Mouse (Mus musculus) heart, embryonic 13.5 days (tissue): Measurements from ENCODE around the gene Nav2. TPM values are rescaled to one million over a fixed set of nuclear protein-coding genes. Genes with fewer than 3 reads are reported as not detected.

ENCODE experiments used
- ATAC-seq: fragments of 200-750 bp; cut with Nextera tagmentation; 2 replicates; pipeline ENCODE4 v1.8.0; 2017; ENCODE audit warnings: moderate TSS enrichment; ENCODE audit not compliant: insufficient number of reproducible peaks, low FRiP score, low TSS enrichment; ENCODE audit errors: extremely low read depth
- H3K27ac ChIP-seq: fragments of 300-500 bp; sonication (generic); replicated peaks from 2 replicates; pipeline ENCODE4 v1.5.1; 2015; ENCODE audit warnings: moderate library complexity, mild to moderate bottlenecking, inconsistent platforms
- H3K27me3 ChIP-seq: fragments of 300-500 bp; sonication (generic); replicated peaks from 2 replicates; pipeline ENCODE4 v1.6.1; 2015; ENCODE audit warnings: mild to moderate bottlenecking, inconsistent platforms
- H3K36me3 ChIP-seq: fragments of 300-500 bp; sonication (generic); 2 replicates; pipeline ENCODE4 v1.6.1; 2015; ENCODE audit warnings: mild to moderate bottlenecking, inconsistent platforms
- H3K4me1 ChIP-seq: fragments of 300-500 bp; sonication (generic); 2 replicates; pipeline ENCODE4 v1.6.1; 2015; ENCODE audit warnings: inconsistent platforms
- H3K4me2 ChIP-seq: fragments of 300-500 bp; sonication (generic); 2 replicates; pipeline ENCODE4 v1.6.1; 2015; ENCODE audit warnings: inconsistent platforms, mild to moderate bottlenecking, moderate library complexity
- H3K4me3 ChIP-seq: fragments of 300-500 bp; sonication (generic); 2 replicates; pipeline ENCODE4 v1.5.1; 2015; ENCODE audit warnings: moderate library complexity, mild to moderate bottlenecking, inconsistent platforms
- H3K9ac ChIP-seq: fragments of 300-500 bp; sonication (generic); 2 replicates; pipeline ENCODE4 v1.6.1; 2015; ENCODE audit warnings: inconsistent platforms, mild to moderate bottlenecking, moderate library complexity
- H3K9me3 ChIP-seq: fragments of 300-500 bp; sonication (generic); 2 replicates; pipeline ENCODE4 v1.6.1; 2016; ENCODE audit warnings: inconsistent platforms
- WGBS: fragments of 180-500 bp; shearing (Covaris S2); methylation state at CpG from one replicate; pipeline ENCODE4 v1.1.7; 2015; ENCODE audit warnings: mixed read lengths; 5-methylcytosine and 5-hydroxymethylcytosine counted together
- polyA plus RNA-seq: library from polyadenylated mRNA; unstranded; fragments of >200 nt; fragmentation: Nextera tagmentation; extraction: Ambion mirVana; gene quantifications from 2 replicates; pipeline ENCODE4 v1.2.1, GENCODE M21; 2015

Gene Nav2
- polyA plus RNA-seq, 1 experiment from 2014 or later = 25.3 TPM

GRCm38 (mm10) chr7:48876526-48876925 lies 32.0 kb upstream of the Nav2 start:
- H3K36me3 ChIP-seq = peaks cover 72% of the 10 kb centered on the region
- H3K9ac ChIP-seq = no peak overlapping the region
- H3K4me3 ChIP-seq = no peak overlapping the region
- no peak overlapping the region for H3K27ac ChIP-seq
- WGBS = 67% methylated on average over 4 of the region's 4 CpGs
- no peak overlapping the region for H3K4me2 ChIP-seq
- no peaks in the 10 kb centered on the region for H3K27me3 ChIP-seq
- no peaks in the 10 kb centered on the region for H3K9me3 ChIP-seq
- peaks cover 16% of the 10 kb centered on the region for H3K4me1 ChIP-seq
- ATAC-seq = no peak

- peaks cover 22% of the 10 kb centered on the region for H3K4me1 ChIP-seq
- peaks cover 59% of the 10 kb centered on the region for H3K36me3 ChIP-seq
- WGBS = 82% methylated on average over 15 of the region's 15 CpGs
- no peak overlapping the region for H3K4me2 ChIP-seq
- no peak for ATAC-seq
- H3K9me3 ChIP-seq = no peaks in the 10 kb centered on the region
- H3K27ac ChIP-seq = no peak overlapping the region
- H3K9ac ChIP-seq = no peak overlapping the region
- no peaks in the 10 kb centered on the region for H3K27me3 ChIP-seq
- no peak overlapping the region for H3K4me3 ChIP-seq
Observed at GRCm38 (mm10) chr7:48877786-48878390, 30.6 kb upstream of the Nav2 start.

GRCm38 (mm10) chr7:48879574-48879973 lies 28.9 kb upstream of the Nav2 start:
- Histone ChIP-seq H3K27ac (no peak overlapping the region; the same call in 1 of the 2 replicates), H3K27me3 (no peaks in the 10 kb centered on the region), H3K4me1 (peaks cover 24% of the 10 kb centered on the region), H3K9me3 (no peaks in the 10 kb centered on the region), H3K4me3 (peak overlapping the region; percentile 88), H3K9ac (peak overlapping the region; percentile 71), H3K4me2 (peak overlapping the region; percentile 95), H3K36me3 (peaks cover 42% of the 10 kb centered on the region)
- ATAC-seq = no peak
- 61% methylated on average over 3 of the region's 3 CpGs for WGBS

- peak overlapping the region; percentile 88 for H3K4me3 ChIP-seq
- H3K27ac ChIP-seq = peak overlapping the region; percentile 90
- peak overlapping the region; percentile 95 for H3K9ac ChIP-seq
- H3K27me3 ChIP-seq = no peaks in the 10 kb centered on the region
- H3K9me3 ChIP-seq = no peaks in the 10 kb centered on the region
- ATAC-seq = peak; percentile 98
- H3K4me2 ChIP-seq = peak overlapping the region; percentile 95
- WGBS = under 1% methylated on average over 77 of the region's 77 CpGs
- H3K36me3 ChIP-seq = peaks cover 29% of the 10 kb centered on the region
- peaks cover 26% of the 10 kb centered on the region for H3K4me1 ChIP-seq
Observed at GRCm38 (mm10) chr7:48880591-48881481, 27.7 kb upstream of the Nav2 start.

GRCm38 (mm10) chr7:48881486-48881885 lies 27.0 kb upstream of the Nav2 start, which contains the start of gene E2f8:
Gene E2f8 (minus strand): TSS chr7:48881596.
- Histone ChIP-seq H3K27me3 (no peaks in the 10 kb centered on the region), H3K9me3 (no peaks in the 10 kb centered on the region), H3K4me3 (peak within 1 kb of the TSS; percentile 88), H3K4me1 (peaks cover 26% of the 10 kb centered on the region), H3K27ac (peak within 1 kb of the TSS; percentile 90), H3K4me2 (peak within 1 kb of the TSS; percentile 95), H3K9ac (peak within 1 kb of the TSS; percentile 95), H3K36me3 (peaks cover 23% of the 10 kb centered on the region)
- WGBS = under 1% methylated on average over 28 of the region's 41 CpGs
- peak; percentile 64 for ATAC-seq

- H3K36me3 ChIP-seq = peaks cover 17% of the 10 kb centered on the region
- H3K27ac ChIP-seq = peak overlapping the region; percentile 46; the same call in 1 of the 2 replicates
- no peaks in the 10 kb centered on the region for H3K9me3 ChIP-seq
- no peaks in the 10 kb centered on the region for H3K27me3 ChIP-seq
- under 1% methylated on average over 28 of the region's 28 CpGs for WGBS
- H3K9ac ChIP-seq = peak overlapping the region; percentile 95
- H3K4me2 ChIP-seq = peak overlapping the region; percentile 95
- H3K4me3 ChIP-seq = peak overlapping the region; percentile 88
- H3K4me1 ChIP-seq = peaks cover 26% of the 10 kb centered on the region
- no peak for ATAC-seq
Observed at GRCm38 (mm10) chr7:48881971-48882609, 26.4 kb upstream of the Nav2 start.

- Histone ChIP-seq H3K9ac (no peak overlapping the region), H3K27me3 (no peaks in the 10 kb centered on the region), H3K4me1 (peaks cover 33% of the 10 kb centered on the region), H3K4me3 (no peak overlapping the region), H3K9me3 (no peaks in the 10 kb centered on the region), H3K36me3 (peaks cover under 1% of the 10 kb centered on the region), H3K27ac (no peak overlapping the region), H3K4me2 (no peak overlapping the region)
- WGBS = 84% methylated on average over 4 of the region's 4 CpGs
- ATAC-seq = no peak
Observed at GRCm38 (mm10) chr7:48883525-48884265, 24.8 kb upstream of the Nav2 start.

- Histone ChIP-seq H3K27me3 (no peaks in the 10 kb centered on the region), H3K4me1 (peaks cover 33% of the 10 kb centered on the region), H3K4me3 (no peak overlapping the region), H3K9me3 (no peaks in the 10 kb centered on the region), H3K36me3 (no peaks in the 10 kb centered on the region), H3K9ac (no peak overlapping the region), H3K27ac (no peak overlapping the region), H3K4me2 (no peak overlapping the region)
- WGBS = 46% methylated on average over 5 of the region's 5 CpGs
- ATAC-seq = no peak
Observed at GRCm38 (mm10) chr7:48884266-48884611, 24.3 kb upstream of the Nav2 start.

GRCm38 (mm10) chr7:48887973-48888372 lies 20.5 kb upstream of the Nav2 start:
- ATAC-seq = no peak
- Histone ChIP-seq H3K4me2 (no peak overlapping the region), H3K36me3 (no peaks in the 10 kb centered on the region), H3K4me1 (peaks cover 25% of the 10 kb centered on the region), H3K9ac (peak overlapping the region; percentile 16), H3K4me3 (no peak overlapping the region), H3K27me3 (no peaks in the 10 kb centered on the region), H3K27ac (no peak overlapping the region), H3K9me3 (no peaks in the 10 kb centered on the region)
- 26% methylated on average over 8 of the region's 8 CpGs for WGBS

GRCm38 (mm10) chr7:48888751-48889150 lies 19.8 kb upstream of the Nav2 start:
- H3K4me1 ChIP-seq = peaks cover 25% of the 10 kb centered on the region
- 50% methylated on average over 2 of the region's 2 CpGs for WGBS
- H3K4me2 ChIP-seq = no peak overlapping the region
- H3K9me3 ChIP-seq = no peaks in the 10 kb centered on the region
- ATAC-seq = no peak; the same call in 1 of the 2 replicates
- no peak overlapping the region for H3K27ac ChIP-seq
- H3K27me3 ChIP-seq = no peaks in the 10 kb centered on the region
- no peaks in the 10 kb centered on the region for H3K36me3 ChIP-seq
- H3K4me3 ChIP-seq = no peak overlapping the region
- H3K9ac ChIP-seq = 0 out of 2 replicates have a peak overlapping the region, but pooled peaks have one; percentile 16

- Histone ChIP-seq H3K36me3 (no peaks in the 10 kb centered on the region), H3K27me3 (no peaks in the 10 kb centered on the region), H3K4me1 (peaks cover 37% of the 10 kb centered on the region), H3K9ac (no peak overlapping the region), H3K27ac (no peak overlapping the region), H3K9me3 (no peaks in the 10 kb centered on the region), H3K4me2 (no peak overlapping the region), H3K4me3 (no peak overlapping the region)
- ATAC-seq = no peak
- 66% methylated on average over 5 of the region's 5 CpGs for WGBS
Observed at GRCm38 (mm10) chr7:48891029-48891428, 17.5 kb upstream of the Nav2 start.
